Mouse (Mus musculus) midbrain, postnatal 0 days (tissue): Measurements from ENCODE around the gene Phf24. TPM values are rescaled to one million over a fixed set of nuclear protein-coding genes. Genes with fewer than 3 reads are reported as not detected.

Source experiments
- ATAC-seq: fragments of 200-750 bp; cut with Nextera tagmentation; 2 replicates; pipeline ENCODE4 v1.8.0; 2017; ENCODE audit warnings: moderate number of reproducible peaks, mild to moderate bottlenecking, moderate TSS enrichment, moderate library complexity; ENCODE audit not compliant: low FRiP score
- DNase-seq: peaks from one replicate; pipeline ENCODE4 v3.0.0-alpha.2; 2015; ENCODE audit warnings: low spot score
- H3K27ac ChIP-seq: fragments of 300-500 bp; sonication (generic); 2 replicates; pipeline ENCODE4 v1.5.1; 2014; ENCODE audit warnings: low read depth, mild to moderate bottlenecking, low read length, mixed read lengths
- H3K27me3 ChIP-seq: fragments of 300-500 bp; sonication (generic); 2 replicates; pipeline ENCODE4 v1.6.1; 2014; ENCODE audit warnings: low read length, control low read depth, mixed read lengths; ENCODE audit not compliant: insufficient read depth
- H3K36me3 ChIP-seq: fragments of 300-500 bp; sonication (generic); 2 replicates; pipeline ENCODE4 v1.6.1; 2014; ENCODE audit warnings: low read length, control low read depth, mixed read lengths; ENCODE audit not compliant: insufficient read depth
- H3K4me1 ChIP-seq: fragments of 300-500 bp; sonication (generic); 2 replicates; pipeline ENCODE4 v1.6.1; 2014; ENCODE audit warnings: mild to moderate bottlenecking, control low read depth, antibody characterized with exemption, low read length, mixed read lengths; ENCODE audit not compliant: insufficient read depth
- H3K4me2 ChIP-seq: fragments of 300-500 bp; sonication (generic); 2 replicates; pipeline ENCODE4 v1.6.1; 2014; ENCODE audit warnings: low read depth, mild to moderate bottlenecking, low read length, mixed read lengths; ENCODE audit not compliant: poor library complexity, severe bottlenecking
- H3K4me3 ChIP-seq: fragments of 300-500 bp; sonication (generic); 2 replicates; pipeline ENCODE4 v1.5.1; 2014; ENCODE audit warnings: low read depth, mild to moderate bottlenecking, low read length, moderate library complexity
- H3K9ac ChIP-seq: fragments of 300-500 bp; sonication (generic); replicated peaks from 2 replicates; pipeline ENCODE4 v1.6.1; 2014; ENCODE audit warnings: mild to moderate bottlenecking, low read length, moderate library complexity, mixed read lengths; ENCODE audit not compliant: poor library complexity, severe bottlenecking
- H3K9me3 ChIP-seq: fragments of 300-500 bp; sonication (generic); 2 replicates; pipeline ENCODE4 v1.6.1; 2016; ENCODE audit warnings: low read length, control low read depth
- CTCF ChIP-seq: IDR thresholded peaks from 2 replicates; pipeline ENCODE4 v1.5.1; 2016; ENCODE audit warnings: antibody characterized with exemption, mild to moderate bottlenecking
- WGBS: fragments of 180-500 bp; shearing (Covaris S2); extraction: QIAGEN DNeasy Blood & Tissue Kit; methylation state at CpG from one replicate; pipeline ENCODE4 v1.1.7; 2014; 5-methylcytosine and 5-hydroxymethylcytosine counted together
- polyA plus RNA-seq: library from polyadenylated mRNA; unstranded; fragments of >200 nt; fragmentation: Nextera tagmentation; extraction: Ambion mirVana; gene quantifications from 2 replicates; pipeline ENCODE4 v1.2.1, GENCODE M21; 2015
- total RNA-seq: library from RNA; depleted of rRNA; stranded (reverse); fragments of >200 nt; gene quantifications from 2 replicates; pipeline ENCODE4 v1.2.3, GENCODE M21; 2014

Gene Phf24
- total and polyA plus RNA-seq, 2 experiments from 2014 or later, result 45.0 to 148 TPM

GRCm38 (mm10) chr4:42874134-42874533, 42.3 kb upstream of the Phf24 start, which contains the start of gene Fam205c:
Fam205c (minus strand) TSS chr4:42874234.
- no peak within 1 kb of the TSS for H3K4me2 ChIP-seq
- ATAC-seq, result no peak
- WGBS, result 82% methylated on average over 7 of the region's 7 CpGs
- H3K4me1 ChIP-seq, result no peaks in the 10 kb centered on the region
- no peak within 1 kb of the TSS for H3K4me3 ChIP-seq
- no peaks in the 10 kb centered on the region for H3K36me3 ChIP-seq
- H3K9ac ChIP-seq, result no peak within 1 kb of the TSS
- no peak within 1 kb of the TSS for H3K27ac ChIP-seq
- no peak for DNase-seq
- no peak for TF ChIP-seq CTCF
- no peaks in the 10 kb centered on the region for H3K27me3 ChIP-seq
- H3K9me3 ChIP-seq, result no peaks in the 10 kb centered on the region

- Histone ChIP-seq H3K9ac (no peak overlapping the region), H3K4me2 (no peak overlapping the region), H3K36me3 (no peaks in the 10 kb centered on the region), H3K4me3 (no peak overlapping the region), H3K27ac (no peak overlapping the region), H3K27me3 (no peaks in the 10 kb centered on the region), H3K9me3 (no peaks in the 10 kb centered on the region), H3K4me1 (no peaks in the 10 kb centered on the region)
- peak; percentile 88 for DNase-seq
- peak; percentile 88 for TF ChIP-seq CTCF
- WGBS, result 30% methylated on average over 5 of the region's 5 CpGs
- peak; percentile 83; the same call in 1 of the 2 replicates for ATAC-seq
These were observed 39.7 kb upstream of the Phf24 start for GRCm38 (mm10) chr4:42876586-42877291.

GRCm38 (mm10) chr4:42877657-42878056, 38.8 kb upstream of the Phf24 start:
- no peak overlapping the region for H3K9ac ChIP-seq
- H3K4me1 ChIP-seq, result no peaks in the 10 kb centered on the region
- no peak overlapping the region for H3K4me3 ChIP-seq
- ATAC-seq (no peak), DNase-seq (no peak)
- no peaks in the 10 kb centered on the region for H3K36me3 ChIP-seq
- no peak for TF ChIP-seq CTCF
- H3K4me2 ChIP-seq, result no peak overlapping the region
- H3K9me3 ChIP-seq, result no peaks in the 10 kb centered on the region
- no peaks in the 10 kb centered on the region for H3K27me3 ChIP-seq
- 81% methylated on average over 2 of the region's 2 CpGs for WGBS
- H3K27ac ChIP-seq, result no peak overlapping the region

GRCm38 (mm10) chr4:42879829-42880676, 36.4 kb upstream of the Phf24 start:
- ATAC-seq (no peak), DNase-seq (peak; percentile 64)
- H3K4me1 ChIP-seq, result no peaks in the 10 kb centered on the region
- H3K9ac ChIP-seq, result no peak overlapping the region
- H3K9me3 ChIP-seq, result no peaks in the 10 kb centered on the region
- TF ChIP-seq CTCF, result no peak
- no peak overlapping the region for H3K4me2 ChIP-seq
- no peaks in the 10 kb centered on the region for H3K36me3 ChIP-seq
- H3K4me3 ChIP-seq, result no peak overlapping the region
- no peaks in the 10 kb centered on the region for H3K27me3 ChIP-seq
- no peak overlapping the region for H3K27ac ChIP-seq
- WGBS, result 80% methylated on average over 16 of the region's 16 CpGs

- H3K4me1 ChIP-seq, result no peaks in the 10 kb centered on the region
- TF ChIP-seq CTCF, result no peak
- no peak for DNase-seq
- no peak overlapping the region for H3K27ac ChIP-seq
- 59% methylated on average over 1 of the region's 1 CpGs for WGBS
- no peaks in the 10 kb centered on the region for H3K27me3 ChIP-seq
- H3K4me2 ChIP-seq, result no peak overlapping the region
- no peaks in the 10 kb centered on the region for H3K36me3 ChIP-seq
- H3K9ac ChIP-seq, result no peak overlapping the region
- H3K9me3 ChIP-seq, result no peaks in the 10 kb centered on the region
- no peak overlapping the region for H3K4me3 ChIP-seq
- no peak for ATAC-seq
These were observed 35.8 kb upstream of the Phf24 start for GRCm38 (mm10) chr4:42880677-42880948.

- ATAC-seq (no peak), DNase-seq (no peak)
- Histone ChIP-seq H3K27ac (no peak overlapping the region), H3K27me3 (no peaks in the 10 kb centered on the region), H3K4me3 (no peak overlapping the region), H3K36me3 (no peaks in the 10 kb centered on the region), H3K9me3 (no peaks in the 10 kb centered on the region), H3K4me1 (no peaks in the 10 kb centered on the region), H3K9ac (no peak overlapping the region), H3K4me2 (no peak overlapping the region)
- no peak for TF ChIP-seq CTCF
- WGBS, result 87% methylated on average over 6 of the region's 6 CpGs
These were observed 29.5 kb upstream of the Phf24 start for GRCm38 (mm10) chr4:42886926-42887325.
